Mouse (Mus musculus) midbrain, embryonic 13.5 days (tissue): Measurements from ENCODE around the gene Olfr1512. TPM values are rescaled to one million over a fixed set of nuclear protein-coding genes. Genes with fewer than 3 reads are reported as not detected.
A peak's percentile ranks its signal among the peaks of the same experiment; 100 is the strongest.
"Not testable (repeated sequence)": the region's sequence is repeated elsewhere in the genome, so short reads cannot be mapped to it uniquely, and the experiment has no call there.

Experiments
- ATAC-seq: fragments of 200-750 bp; cut with Nextera tagmentation; 2 replicates; pipeline ENCODE4 v1.8.0; 2017; ENCODE audit warnings: mild to moderate bottlenecking, moderate TSS enrichment, moderate library complexity
- H3K27ac ChIP-seq: fragments of 300-500 bp; sonication (generic); 2 replicates; pipeline ENCODE4 v1.5.1; 2015; ENCODE audit warnings: inconsistent platforms, mild to moderate bottlenecking, moderate library complexity
- H3K27me3 ChIP-seq: fragments of 300-500 bp; sonication (generic); 2 replicates; pipeline ENCODE4 v1.6.1; 2015; ENCODE audit warnings: mild to moderate bottlenecking, inconsistent platforms
- H3K36me3 ChIP-seq: fragments of 300-500 bp; sonication (generic); 2 replicates; pipeline ENCODE4 v1.6.1; 2015; ENCODE audit warnings: mild to moderate bottlenecking, inconsistent platforms
- H3K4me1 ChIP-seq: fragments of 300-500 bp; sonication (generic); replicated peaks from 2 replicates; pipeline ENCODE4 v1.6.1; 2015; ENCODE audit warnings: inconsistent platforms
- H3K4me2 ChIP-seq: fragments of 300-500 bp; sonication (generic); replicated peaks from 2 replicates; pipeline ENCODE4 v1.6.1; 2015; ENCODE audit warnings: moderate library complexity, mild to moderate bottlenecking, inconsistent platforms
- H3K4me3 ChIP-seq: fragments of 300-500 bp; sonication (generic); replicated peaks from 2 replicates; pipeline ENCODE4 v1.5.1; 2015; ENCODE audit warnings: mild to moderate bottlenecking, inconsistent platforms
- H3K9ac ChIP-seq: fragments of 300-500 bp; sonication (generic); replicated peaks from 2 replicates; pipeline ENCODE4 v1.6.1; 2015; ENCODE audit warnings: mild to moderate bottlenecking, inconsistent platforms
- H3K9me3 ChIP-seq: fragments of 300-500 bp; sonication (generic); 2 replicates; pipeline ENCODE4 v1.6.1; 2016; ENCODE audit warnings: mild to moderate bottlenecking, inconsistent platforms
- WGBS: fragments of 180-500 bp; shearing (Covaris S2); methylation state at CpG from one replicate; pipeline ENCODE4 v1.1.7; 2015; 5-methylcytosine and 5-hydroxymethylcytosine counted together
- polyA plus RNA-seq: library from polyadenylated mRNA; unstranded; fragments of >200 nt; fragmentation: Nextera tagmentation; extraction: Ambion mirVana; gene quantifications from 2 replicates; pipeline ENCODE4 v1.2.1, GENCODE M21; 2015

The Olfr1512 gene
- polyA plus RNA-seq: not detected in 2 replicates

DNA sequence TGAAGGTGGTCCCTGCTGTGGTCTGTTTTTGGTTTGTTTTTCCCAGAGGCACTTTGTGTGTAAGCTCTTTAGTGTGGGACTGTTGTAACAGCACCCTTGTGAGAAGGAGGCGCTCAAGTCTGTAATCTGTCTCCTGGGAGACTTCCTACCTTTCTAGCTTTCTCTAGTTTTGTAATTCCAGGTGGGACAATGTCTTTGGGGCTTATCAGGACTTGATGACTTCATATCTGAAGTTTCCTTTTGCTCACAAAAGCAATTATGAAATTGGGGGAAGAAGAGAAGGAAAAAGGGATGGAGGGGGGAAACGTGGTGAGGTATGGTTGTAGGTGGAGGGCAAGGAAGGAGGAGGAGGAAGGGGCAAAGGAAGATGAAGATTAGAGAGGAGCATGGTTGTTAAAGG is at the start of gene Olfr1512:
Gene Olfr1512, minus strand, starts transcription at position 101 of the 400 bp plus-strand sequence.
- H3K36me3 ChIP-seq: no peaks in the 10 kb centered on the region
- no peak within 1 kb of the TSS for H3K27ac ChIP-seq
- H3K9me3 ChIP-seq: no peaks in the 10 kb centered on the region
- H3K4me2 ChIP-seq: no peak within 1 kb of the TSS
- no peaks in the 10 kb centered on the region for H3K4me1 ChIP-seq
- no peak for ATAC-seq
- no peak within 1 kb of the TSS for H3K9ac ChIP-seq
- H3K4me3 ChIP-seq: no peak within 1 kb of the TSS
- WGBS: 86% methylated on average over 2 of the region's 2 CpGs
- H3K27me3 ChIP-seq: no peaks in the 10 kb centered on the region

DNA sequence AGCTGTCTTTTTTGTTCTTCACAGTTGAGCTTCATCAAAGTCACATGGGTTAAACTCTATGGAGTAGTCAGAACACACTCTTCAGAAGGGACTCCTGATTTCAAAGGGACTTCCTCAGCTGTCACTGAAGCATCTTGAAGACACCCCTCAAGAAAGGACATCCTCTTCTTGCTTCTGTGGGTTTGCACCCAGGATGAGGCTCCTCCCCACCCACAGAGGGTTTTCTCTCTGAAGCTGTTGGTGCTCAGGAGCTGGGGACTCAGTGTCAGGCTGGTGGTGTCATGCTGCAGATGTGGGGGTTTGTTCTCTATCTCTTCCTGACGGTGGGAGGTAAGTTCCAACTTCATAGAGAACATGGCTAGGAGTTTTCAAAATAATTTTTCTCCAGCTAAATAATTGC is 48.7 kb upstream of the Olfr1512 start:
- no peaks in the 10 kb centered on the region for H3K27me3 ChIP-seq
- 91% methylated on average over 1 of the region's 1 CpGs for WGBS

DNA sequence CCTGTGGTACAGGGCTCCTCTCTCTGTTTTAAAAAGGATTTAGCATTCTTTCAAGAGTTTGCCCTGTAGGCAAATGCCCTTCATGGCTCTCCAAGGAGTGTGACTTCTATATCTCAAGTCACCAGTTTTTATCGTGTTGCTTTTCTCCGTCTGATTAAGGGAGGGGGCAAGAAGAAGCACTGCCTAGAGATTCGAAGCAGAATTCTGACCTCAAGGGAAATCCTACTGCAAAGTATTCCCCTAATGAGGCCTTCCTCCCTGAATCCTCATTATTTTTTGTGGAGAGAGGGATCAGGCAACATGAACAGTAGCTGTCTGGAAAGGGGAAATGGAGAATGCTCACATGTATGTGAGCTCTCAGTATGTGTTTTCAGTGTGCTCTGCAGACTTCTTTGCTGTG is 35.3 kb upstream of the Olfr1512 start, which contains the start of gene Olfr1510:
Gene Olfr1510, minus strand, starts transcription at position 101 of the 400 bp plus-strand sequence.
- no peak for ATAC-seq
- no peaks in the 10 kb centered on the region for H3K36me3 ChIP-seq
- WGBS: 91% methylated on average over 3 of the region's 3 CpGs
- no peak within 1 kb of the TSS for H3K4me3 ChIP-seq
- H3K4me1 ChIP-seq: no peaks in the 10 kb centered on the region
- no peaks in the 10 kb centered on the region for H3K27me3 ChIP-seq
- H3K27ac ChIP-seq: no peak within 1 kb of the TSS
- H3K4me2 ChIP-seq: no peak within 1 kb of the TSS
- no peak within 1 kb of the TSS for H3K9ac ChIP-seq
- no peaks in the 10 kb centered on the region for H3K9me3 ChIP-seq

More for the DNA sequence above, 48.7 kb upstream of the Olfr1512 start:
- no peak overlapping the region for H3K9ac ChIP-seq
- H3K4me3 ChIP-seq: no peak overlapping the region
- H3K36me3 ChIP-seq: no peaks in the 10 kb centered on the region
- H3K9me3 ChIP-seq: no peaks in the 10 kb centered on the region
- no peak overlapping the region for H3K27ac ChIP-seq
- H3K4me2 ChIP-seq: no peak overlapping the region
- no peak for ATAC-seq
- H3K4me1 ChIP-seq: no peaks in the 10 kb centered on the region

DNA sequence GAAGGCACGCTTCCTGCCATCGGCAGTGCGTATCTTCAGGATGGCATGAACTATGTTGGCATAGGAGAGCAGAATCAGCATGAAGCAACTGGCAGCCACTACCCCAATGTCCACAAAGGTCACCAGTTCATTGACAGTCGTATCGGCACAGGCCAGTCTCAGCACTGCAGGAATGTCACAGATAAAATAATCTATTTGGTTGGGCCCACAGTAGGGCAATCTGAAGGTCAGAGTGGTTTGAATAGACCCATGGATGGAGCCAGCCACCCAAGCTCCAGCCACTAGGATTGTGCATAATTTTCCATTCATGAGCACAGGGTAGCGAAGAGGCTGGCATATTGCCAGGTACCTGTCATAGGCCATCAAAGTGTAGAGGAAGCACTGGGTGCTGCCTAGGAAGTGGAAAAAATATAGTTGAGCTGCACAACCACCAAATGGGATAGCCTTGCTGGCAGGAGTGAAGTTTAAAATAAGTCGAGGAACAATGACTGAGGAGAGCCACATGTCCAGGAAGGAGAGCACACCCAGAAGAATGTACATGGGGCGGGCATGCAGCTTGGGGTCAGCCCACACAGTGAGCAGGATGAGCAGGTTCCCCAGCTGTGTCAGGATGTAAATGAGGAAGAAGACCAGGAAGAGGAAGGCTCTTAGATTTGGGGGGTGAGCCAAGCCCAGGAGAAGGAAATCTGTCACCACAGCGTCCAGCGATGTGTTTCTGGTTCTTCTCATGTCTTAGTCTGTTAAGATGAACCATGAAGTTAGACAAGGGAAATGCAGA is 31.4 kb upstream of the Olfr1512 start:
- not testable (repeated sequence) for H3K4me3 ChIP-seq, H3K9ac ChIP-seq, H3K4me1 ChIP-seq, H3K9me3 ChIP-seq, H3K4me2 ChIP-seq, H3K27me3 ChIP-seq, H3K27ac ChIP-seq, H3K36me3 ChIP-seq
- ATAC-seq: 0 out of 2 replicates have a peak, but pooled peaks have one; percentile 20
- WGBS: 82% methylated on average over 7 of the region's 10 CpGs

DNA sequence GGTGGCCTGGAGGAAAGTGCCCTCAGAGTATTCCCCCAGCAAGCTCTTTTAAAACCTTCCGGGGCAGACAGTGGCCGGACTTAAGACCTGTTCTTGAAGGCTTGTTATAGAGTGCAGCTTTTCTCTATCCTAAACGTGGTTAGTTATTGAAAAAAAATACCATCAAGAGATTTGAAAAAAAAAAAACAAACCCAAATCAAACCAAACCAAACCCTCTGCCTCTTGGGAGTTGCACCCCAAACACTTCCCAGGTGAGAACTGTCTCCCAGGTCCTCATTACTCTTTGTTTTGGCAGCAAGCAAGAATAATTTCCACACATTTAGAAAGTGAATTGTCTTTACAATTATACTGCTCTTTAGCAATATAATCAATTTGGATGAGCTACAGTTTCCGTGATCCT is 18.3 kb upstream of the Olfr1512 start, which contains the start of gene Olfr1511:
Gene Olfr1511, minus strand, starts transcription at position 101 of the 400 bp plus-strand sequence.
- ATAC-seq: no peak

DNA sequence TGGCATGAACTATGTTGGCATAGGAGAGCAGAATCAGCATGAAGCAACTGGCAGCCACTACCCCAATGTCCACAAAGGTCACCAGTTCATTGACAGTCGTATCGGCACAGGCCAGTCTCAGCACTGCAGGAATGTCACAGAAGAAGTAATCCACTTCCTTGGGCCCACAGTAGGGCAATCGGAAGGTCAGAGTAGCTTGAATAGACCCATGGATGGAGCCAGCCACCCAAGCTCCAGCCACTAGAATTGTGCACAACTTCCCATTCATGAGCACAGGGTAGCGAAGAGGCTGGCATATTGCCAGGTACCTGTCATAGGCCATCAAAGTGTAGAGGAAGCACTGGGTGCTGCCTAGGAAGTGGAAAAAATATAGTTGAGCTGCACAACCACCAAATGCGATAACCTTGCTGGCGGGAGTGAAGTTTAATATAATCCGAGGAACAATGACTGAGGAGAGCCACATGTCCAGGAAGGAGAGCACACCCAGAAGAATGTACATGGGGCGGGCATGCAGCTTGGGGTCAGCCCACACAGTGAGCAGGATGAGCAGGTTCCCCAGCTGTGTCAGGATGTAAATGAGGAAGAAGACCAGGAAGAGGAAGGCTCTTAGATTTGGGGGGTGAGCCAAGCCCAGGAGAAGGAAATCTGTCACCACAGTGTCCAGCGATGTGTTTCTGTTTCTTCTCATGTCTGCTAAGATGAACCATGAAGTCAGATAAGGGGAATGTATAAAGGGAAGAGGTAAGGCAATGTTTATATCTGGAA is 11.3 kb upstream of the Olfr1512 start:
- H3K36me3 ChIP-seq, H3K9ac ChIP-seq, H3K27ac ChIP-seq, H3K9me3 ChIP-seq, H3K4me2 ChIP-seq, H3K4me1 ChIP-seq, H3K27me3 ChIP-seq, H3K4me3 ChIP-seq, ATAC-seq: not testable (repeated sequence)
- WGBS: 94% methylated on average over 9 of the region's 9 CpGs

More for the DNA sequence above, 18.3 kb upstream of the Olfr1512 start, which contains the start of gene Olfr1511:
- H3K9ac ChIP-seq: no peak within 1 kb of the TSS
- H3K4me3 ChIP-seq: no peak within 1 kb of the TSS
- H3K9me3 ChIP-seq: no peaks in the 10 kb centered on the region
- no peaks in the 10 kb centered on the region for H3K27me3 ChIP-seq
- 84% methylated on average over 4 of the region's 4 CpGs for WGBS
- H3K36me3 ChIP-seq: no peaks in the 10 kb centered on the region
- H3K4me1 ChIP-seq: no peaks in the 10 kb centered on the region
- H3K27ac ChIP-seq: no peak within 1 kb of the TSS
- H3K4me2 ChIP-seq: no peak within 1 kb of the TSS

DNA sequence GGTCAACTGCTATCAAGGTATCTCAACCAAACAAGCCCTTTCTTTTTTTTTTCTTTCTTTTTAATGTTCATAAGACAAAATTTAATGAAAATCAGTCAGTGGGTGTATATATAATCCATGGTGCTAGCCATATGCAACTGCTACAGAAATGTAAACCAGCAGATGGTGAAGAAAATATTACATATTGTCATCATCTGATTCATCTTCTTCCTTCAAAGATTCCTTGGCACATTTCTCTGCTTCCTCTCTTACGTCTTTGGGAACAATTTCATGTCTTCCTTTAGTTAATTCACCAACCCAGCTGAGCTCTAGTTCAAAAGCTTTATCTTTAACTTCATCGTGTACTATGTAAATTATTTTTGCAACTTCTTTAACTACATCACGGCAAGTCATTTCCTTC is 10.2 kb downstream of the Olfr1512 start:
- 85% methylated on average over 3 of the region's 3 CpGs for WGBS
- Histone ChIP-seq H3K27me3 (no peaks in the 10 kb centered on the region), H3K36me3 (no peaks in the 10 kb centered on the region), H3K9me3 (no peaks in the 10 kb centered on the region), H3K4me2 (no peak overlapping the region), H3K4me3 (no peak overlapping the region), H3K9ac (no peak overlapping the region), H3K4me1 (no peaks in the 10 kb centered on the region), H3K27ac (no peak overlapping the region)
- ATAC-seq: no peak

DNA sequence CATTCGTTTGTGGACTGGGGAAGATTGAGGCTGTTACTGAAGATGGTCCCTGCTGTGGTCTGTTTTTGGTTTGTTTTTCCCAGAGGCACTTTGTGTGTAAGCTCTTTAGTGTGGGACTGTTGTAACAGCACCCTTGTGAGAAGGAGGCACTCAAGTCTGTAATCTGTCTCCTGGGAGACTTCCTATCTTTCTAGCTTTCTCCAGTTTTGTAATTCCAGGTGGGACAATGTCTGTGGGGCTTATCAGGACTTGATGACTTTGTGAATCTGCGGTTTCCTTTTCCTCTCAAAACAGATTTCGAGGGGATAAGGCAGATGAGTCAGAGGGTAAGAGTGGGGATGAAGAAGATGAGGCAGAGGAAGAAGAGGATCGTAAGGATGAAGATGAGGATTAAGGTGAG is 22.7 kb downstream of the Olfr1512 start, which contains the start of gene Olfr1513:
Gene Olfr1513, minus strand, starts transcription at position 101 of the 400 bp plus-strand sequence.
- no peak within 1 kb of the TSS for H3K4me2 ChIP-seq
- no peaks in the 10 kb centered on the region for H3K27me3 ChIP-seq
- no peaks in the 10 kb centered on the region for H3K4me1 ChIP-seq
- H3K9ac ChIP-seq: no peak within 1 kb of the TSS
- no peak for ATAC-seq
- H3K27ac ChIP-seq: no peak within 1 kb of the TSS
- H3K4me3 ChIP-seq: no peak within 1 kb of the TSS
- H3K36me3 ChIP-seq: no peaks in the 10 kb centered on the region
- H3K9me3 ChIP-seq: no peaks in the 10 kb centered on the region
- WGBS: 82% methylated on average over 4 of the region's 4 CpGs

DNA sequence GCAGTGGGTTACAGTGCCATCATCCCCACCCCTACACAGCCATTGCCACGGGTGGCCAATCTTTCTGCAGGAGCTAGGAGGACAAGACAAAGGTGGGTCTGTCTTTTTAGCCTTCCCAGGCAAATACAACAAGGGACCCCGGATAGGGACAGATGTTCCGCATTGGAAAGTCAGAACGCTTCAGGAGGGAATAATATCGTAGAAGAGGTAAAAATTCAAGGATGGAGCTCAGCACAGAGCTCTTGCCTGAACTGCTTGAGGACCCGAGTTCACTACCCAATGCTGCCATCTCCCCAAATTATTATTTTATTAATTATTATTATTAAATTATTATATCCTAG is 39.5 kb downstream of the Olfr1512 start:
- Histone ChIP-seq H3K9ac (peak overlapping the region; percentile 60; the same call in 1 of the 2 replicates), H3K27ac (no peak overlapping the region)

DNA sequence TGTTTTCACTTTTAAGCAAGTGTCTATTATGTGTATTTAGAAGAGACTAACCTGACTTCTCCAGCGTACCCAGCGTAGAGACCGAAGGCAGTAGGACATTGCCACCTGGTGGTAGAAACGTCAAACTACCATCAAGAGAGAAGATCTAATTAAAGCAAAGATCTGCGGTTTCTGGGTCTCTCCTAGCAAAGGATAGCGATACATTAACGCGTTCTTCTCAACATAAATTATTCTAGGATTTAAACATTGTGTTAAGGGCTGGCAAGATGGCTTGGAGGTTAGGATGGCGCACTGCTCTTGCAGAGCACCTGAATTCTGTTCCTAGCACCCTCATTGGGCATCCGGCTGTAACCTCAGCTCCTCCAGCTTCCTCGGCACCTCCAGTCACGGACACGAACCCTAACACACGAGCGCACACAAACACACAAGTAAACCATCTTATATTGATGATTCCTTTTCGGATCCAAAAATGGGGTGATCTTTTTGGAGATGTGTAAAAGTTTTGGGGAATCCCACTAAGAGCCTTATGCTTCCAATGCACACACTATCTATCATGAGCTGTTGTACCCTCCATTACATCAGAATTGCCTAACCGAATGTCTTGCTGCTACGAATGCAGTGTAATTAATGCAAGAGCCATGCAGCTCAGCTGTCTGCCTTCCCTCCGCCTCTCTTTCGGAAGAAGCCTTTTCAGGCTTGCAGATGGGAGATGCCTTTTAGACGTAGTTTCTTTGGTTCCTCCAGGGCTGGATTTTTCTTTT is 40.0 kb downstream of the Olfr1512 start:
- ATAC-seq: peak; percentile 71
- Histone ChIP-seq H3K36me3 (no peaks in the 10 kb centered on the region), H3K27me3 (no peaks in the 10 kb centered on the region), H3K4me1 (no peaks in the 10 kb centered on the region), H3K4me2 (peak overlapping the region; percentile 49), H3K9me3 (no peaks in the 10 kb centered on the region), H3K4me3 (peak overlapping the region; percentile 33), H3K27ac (no peak overlapping the region), H3K9ac (peak overlapping the region; percentile 60)
- WGBS: 31% methylated on average over 21 of the region's 21 CpGs

More for the DNA sequence above, 39.5 kb downstream of the Olfr1512 start:
- no peaks in the 10 kb centered on the region for H3K36me3 ChIP-seq
- H3K9me3 ChIP-seq: 0 out of 2 replicates have a peak, but pooled peaks cover 3% of the 10 kb centered on the region
- H3K4me1 ChIP-seq: no peaks in the 10 kb centered on the region
- 78% methylated on average over 6 of the region's 6 CpGs for WGBS
- H3K4me3 ChIP-seq: peak overlapping the region; percentile 33; the same call in 1 of the 2 replicates
- H3K27me3 ChIP-seq: no peaks in the 10 kb centered on the region
- peak overlapping the region; percentile 49 for H3K4me2 ChIP-seq
- no peak for ATAC-seq

DNA sequence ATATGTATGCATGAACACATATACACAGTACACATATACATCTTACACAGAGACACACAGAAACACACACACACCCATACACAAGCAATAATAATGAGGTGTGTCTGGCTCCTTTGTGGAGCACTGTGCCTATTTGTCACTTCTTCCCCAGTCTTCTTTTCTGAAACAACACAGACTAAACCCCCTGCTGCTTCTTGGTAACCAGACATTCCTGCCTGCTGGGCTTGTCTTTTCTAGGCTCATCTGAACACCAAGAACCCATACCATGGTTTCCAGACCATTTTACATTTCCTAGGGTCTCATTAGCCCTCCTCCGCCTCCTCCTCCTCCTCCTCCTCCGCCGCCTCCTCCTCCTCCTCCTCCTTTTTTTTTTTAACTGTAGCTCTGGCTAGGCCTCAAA is 46.8 kb downstream of the Olfr1512 start:
- 26% methylated on average over 3 of the region's 3 CpGs for WGBS
- Histone ChIP-seq H3K4me1 (peaks cover 38% of the 10 kb centered on the region), H3K4me3 (no peak overlapping the region), H3K4me2 (no peak overlapping the region), H3K36me3 (no peaks in the 10 kb centered on the region), H3K9ac (no peak overlapping the region), H3K27me3 (no peaks in the 10 kb centered on the region), H3K9me3 (no peaks in the 10 kb centered on the region), H3K27ac (peak overlapping the region; percentile 78; the same call in 1 of the 2 replicates)
- ATAC-seq: no peak
